Mouse (Mus musculus) spleen, adult 2 months (tissue): Measurements from ENCODE around the gene Casc1.

Experiments
- CTCF ChIP-seq: fragments of 200-500 bp; IDR thresholded peaks from 2 replicates; pipeline ENCODE4 v1.5.1; 2011; ENCODE audit warnings: mild to moderate bottlenecking, inconsistent platforms; ENCODE audit not compliant: insufficient read depth, insufficient read length, insufficient replicate concordance; ENCODE audit errors: extremely low read depth
- POLR2A ChIP-seq: fragments of 200-500 bp; IDR thresholded peaks from 2 replicates; pipeline ENCODE4 v1.6.1; 2011; ENCODE audit warnings: low read depth, low read length, inconsistent platforms

- TF ChIP-seq CTCF (no peak; the same call in 1 of the 2 replicates), POLR2A (no peak)
These were observed 52.2 kb downstream of the Casc1 start for GRCm38 (mm10) chr6:145158619-145159018.
